Mouse (Mus musculus) liver, embryonic 11.5 days (tissue): ENCODE measurements at regions not wholly inside any gene's neighbourhood (a gene's known extent, or its start where the extent isn't known, plus 50 kb on each side); places are given as distances from the start of the nearest gene placed in this dataset.

Experiments
- ATAC-seq: fragments of 200-750 bp; cut with Nextera tagmentation; replicated peaks from 2 replicates; pipeline ENCODE4 v1.8.0; 2017; ENCODE audit warnings: moderate number of reproducible peaks, mild to moderate bottlenecking, moderate TSS enrichment, moderate library complexity; ENCODE audit not compliant: low FRiP score
- DNase-seq: peaks from one replicate; pipeline ENCODE4 v3.0.0-alpha.2; 2017; ENCODE audit warnings: low spot score
- H3K27ac ChIP-seq: fragments of 300-500 bp; sonication (generic); 2 replicates; pipeline ENCODE4 v1.5.1; 2014; ENCODE audit warnings: mild to moderate bottlenecking, low read depth, low read length, control low read depth
- H3K27me3 ChIP-seq: fragments of 300-500 bp; sonication (generic); replicated peaks from 2 replicates; pipeline ENCODE4 v1.6.1; 2014; ENCODE audit warnings: low read length, mixed read lengths; ENCODE audit not compliant: control insufficient read depth, insufficient read depth
- H3K36me3 ChIP-seq: fragments of 300-500 bp; sonication (generic); 2 replicates; pipeline ENCODE4 v1.6.1; 2014; ENCODE audit warnings: mild to moderate bottlenecking, low read length, moderate library complexity, mixed read lengths; ENCODE audit not compliant: control insufficient read depth, insufficient read depth
- H3K4me1 ChIP-seq: fragments of 300-500 bp; sonication (generic); replicated peaks from 2 replicates; pipeline ENCODE4 v1.6.1; 2014; ENCODE audit warnings: low read length, mixed read lengths; ENCODE audit not compliant: control insufficient read depth, insufficient read depth
- H3K4me2 ChIP-seq: fragments of 300-500 bp; sonication (generic); 2 replicates; pipeline ENCODE4 v1.6.1; 2014; ENCODE audit warnings: mild to moderate bottlenecking, control low read depth, moderate library complexity
- H3K4me3 ChIP-seq: fragments of 300-500 bp; sonication (generic); 2 replicates; pipeline ENCODE4 v1.5.1; 2014; ENCODE audit warnings: low read depth, low read length, control low read depth
- H3K9ac ChIP-seq: fragments of 300-500 bp; sonication (generic); 2 replicates; pipeline ENCODE4 v1.6.1; 2014; ENCODE audit warnings: low read depth, low read length, control low read depth
- H3K9me3 ChIP-seq: fragments of 300-500 bp; sonication (generic); 2 replicates; pipeline ENCODE4 v1.6.1; 2016; ENCODE audit warnings: low read length, inconsistent platforms, mixed read lengths; ENCODE audit not compliant: control insufficient read depth
- WGBS: fragments of 180-500 bp; shearing (Covaris S2); extraction: QIAGEN DNeasy Blood & Tissue Kit; methylation state at CpG from one replicate; pipeline ENCODE4 v1.1.7; 2014; 5-methylcytosine and 5-hydroxymethylcytosine counted together

DNA sequence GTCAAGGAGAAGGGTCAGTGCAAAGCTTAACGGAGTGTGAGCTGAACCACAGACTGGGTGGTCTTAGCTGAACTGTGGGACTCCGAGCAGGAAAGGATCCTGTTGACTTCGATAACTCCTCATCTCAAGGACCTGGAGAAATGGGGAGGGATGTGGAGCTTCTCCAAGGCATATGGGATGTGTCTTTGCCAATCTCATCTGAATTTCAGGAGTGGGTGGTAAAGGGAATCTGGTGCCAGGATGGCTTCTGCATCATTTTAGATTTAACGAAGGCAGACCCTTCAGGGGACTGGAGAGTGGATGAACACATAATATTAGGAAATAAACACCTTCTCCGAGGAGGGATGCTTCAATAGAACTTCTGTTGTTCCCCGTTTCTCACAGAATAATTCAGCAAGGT is 416.9 kb upstream of the Xylt1 start:
- H3K9ac ChIP-seq: no peak overlapping the region
- no peak overlapping the region for H3K4me2 ChIP-seq
- no peak overlapping the region for H3K27ac ChIP-seq
- H3K36me3 ChIP-seq: no peaks in the 10 kb centered on the region
- no peak overlapping the region for H3K4me3 ChIP-seq
- no peaks in the 10 kb centered on the region for H3K9me3 ChIP-seq
- ATAC-seq: no peak
- H3K27me3 ChIP-seq: no peaks in the 10 kb centered on the region
- WGBS: 66% methylated on average over 6 of the region's 6 CpGs
- no peak for DNase-seq
- H3K4me1 ChIP-seq: no peaks in the 10 kb centered on the region

DNA sequence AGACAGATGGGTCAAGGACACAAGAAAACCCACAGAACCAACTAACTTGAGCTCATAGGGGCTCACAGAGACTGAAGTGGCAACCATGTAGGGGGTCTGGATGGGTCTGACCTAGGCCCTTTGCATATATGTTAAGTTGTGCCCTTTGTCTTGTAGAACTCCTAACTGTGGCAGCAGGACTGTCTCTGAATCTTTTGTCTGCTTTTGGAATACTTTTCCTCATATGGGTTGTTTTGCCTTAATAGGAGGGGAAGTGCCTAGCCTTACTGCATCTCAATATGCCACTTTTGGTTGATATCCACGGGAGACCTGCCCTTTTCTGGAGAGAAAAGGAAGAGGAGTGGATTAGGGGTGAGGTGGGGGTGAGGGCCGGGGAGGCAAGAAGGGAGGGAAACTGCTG is 389.4 kb upstream of the Xylt1 start:
- Histone ChIP-seq H3K4me3 (no peak overlapping the region), H3K27me3 (no peaks in the 10 kb centered on the region), H3K4me2 (no peak overlapping the region), H3K9me3 (no peaks in the 10 kb centered on the region), H3K27ac (no peak overlapping the region), H3K4me1 (no peaks in the 10 kb centered on the region), H3K9ac (no peak overlapping the region), H3K36me3 (no peaks in the 10 kb centered on the region)
- no peak for ATAC-seq
- DNase-seq: no peak
- WGBS: 53% methylated on average over 2 of the region's 2 CpGs

DNA sequence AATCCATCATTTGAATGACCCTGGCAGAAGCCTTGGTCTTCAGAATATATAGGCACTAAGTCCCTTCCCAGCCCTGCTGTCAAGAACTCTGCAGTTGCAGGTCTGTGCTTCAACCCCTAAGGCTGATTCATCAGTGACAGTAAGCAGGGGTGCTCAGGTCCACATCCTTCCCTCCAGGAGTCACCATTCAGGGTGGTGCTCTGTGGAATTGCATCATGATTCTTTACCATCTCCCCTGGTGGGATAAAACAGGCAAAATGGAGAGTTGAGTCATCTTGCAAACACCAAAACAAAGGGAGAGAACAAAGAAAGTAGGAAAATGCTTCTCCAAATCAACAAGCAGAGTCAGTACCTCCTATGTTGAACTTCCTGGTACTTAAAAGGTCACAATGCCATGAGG is 388.6 kb upstream of the Xylt1 start:
- Histone ChIP-seq H3K4me2 (no peak overlapping the region), H3K4me1 (no peaks in the 10 kb centered on the region), H3K9me3 (no peaks in the 10 kb centered on the region), H3K27ac (no peak overlapping the region), H3K4me3 (no peak overlapping the region), H3K27me3 (no peaks in the 10 kb centered on the region), H3K36me3 (no peaks in the 10 kb centered on the region), H3K9ac (no peak overlapping the region)
- DNase-seq (no peak), ATAC-seq (no peak)

DNA sequence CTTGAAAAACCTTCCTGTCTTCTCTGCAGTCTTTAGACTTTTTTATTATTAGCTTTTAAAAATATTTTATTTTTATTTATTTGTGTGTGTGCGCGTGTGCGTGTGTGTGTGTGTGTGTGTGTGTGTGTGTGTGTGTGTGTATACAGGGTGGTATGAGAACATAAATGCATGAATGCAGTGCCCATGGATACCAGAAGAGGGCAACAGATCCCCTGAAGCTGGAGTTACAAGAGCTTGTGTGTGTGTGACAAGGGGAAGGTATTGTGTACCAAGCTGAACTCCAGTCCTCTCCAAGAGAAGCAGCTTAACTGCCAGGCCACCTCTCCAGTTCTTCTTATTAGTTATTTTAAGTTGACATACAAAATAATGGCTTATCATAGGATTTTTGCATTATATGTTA is 385.0 kb upstream of the Xylt1 start:
- DNase-seq: no peak
- H3K9ac ChIP-seq: no peak overlapping the region
- no peaks in the 10 kb centered on the region for H3K9me3 ChIP-seq
- H3K27me3 ChIP-seq: no peaks in the 10 kb centered on the region
- H3K4me1 ChIP-seq: no peaks in the 10 kb centered on the region
- H3K27ac ChIP-seq: no peak overlapping the region
- no peak overlapping the region for H3K4me2 ChIP-seq
- no peak for ATAC-seq
- no peak overlapping the region for H3K4me3 ChIP-seq
- WGBS: 88% methylated on average over 3 of the region's 3 CpGs
- no peaks in the 10 kb centered on the region for H3K36me3 ChIP-seq

DNA sequence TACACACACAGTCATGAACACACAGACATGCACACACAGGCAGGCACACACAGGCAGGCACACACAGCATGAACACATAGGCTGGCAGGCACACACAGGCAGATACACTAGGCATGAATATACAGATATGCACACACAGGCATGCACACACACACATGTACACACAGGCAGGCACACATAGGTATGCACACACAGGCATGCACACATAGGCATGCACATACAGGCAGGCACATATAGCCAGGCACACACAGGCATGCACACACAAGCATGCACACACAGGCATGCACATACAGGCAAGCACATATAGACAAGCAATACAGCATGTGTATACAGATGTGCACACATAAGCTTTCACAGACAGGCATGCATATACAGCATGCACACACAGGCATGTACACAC is 377.6 kb upstream of the Xylt1 start:
- no peak overlapping the region for H3K27ac ChIP-seq
- no peak overlapping the region for H3K4me2 ChIP-seq
- ATAC-seq: no peak
- no peaks in the 10 kb centered on the region for H3K27me3 ChIP-seq
- H3K4me3 ChIP-seq: no peak overlapping the region
- no peaks in the 10 kb centered on the region for H3K4me1 ChIP-seq
- H3K9me3 ChIP-seq: no peaks in the 10 kb centered on the region
- H3K9ac ChIP-seq: no peak overlapping the region
- no peaks in the 10 kb centered on the region for H3K36me3 ChIP-seq
- no peak for DNase-seq

DNA sequence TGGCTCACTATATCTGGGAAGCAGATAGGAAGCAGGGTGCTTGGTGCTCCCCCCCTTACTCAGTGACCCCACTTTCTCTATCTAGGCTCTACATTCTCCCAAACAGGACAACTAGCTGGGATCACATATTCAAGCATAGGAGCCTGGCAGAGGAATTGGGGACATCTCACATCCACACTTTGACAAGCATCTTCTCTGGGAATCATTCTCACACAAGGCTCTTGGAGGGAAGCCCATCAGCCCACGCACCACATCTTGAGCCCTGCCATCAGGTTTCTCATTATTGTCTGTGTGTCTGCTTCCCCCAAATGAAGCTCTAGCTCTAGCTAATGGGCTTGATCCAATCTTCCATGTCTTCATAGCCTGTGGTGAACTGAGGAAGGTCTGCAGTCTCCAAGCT is 362.4 kb upstream of the Xylt1 start:
- no peaks in the 10 kb centered on the region for H3K4me1 ChIP-seq
- no peak overlapping the region for H3K9ac ChIP-seq
- ATAC-seq (no peak), DNase-seq (no peak)
- H3K36me3 ChIP-seq: no peaks in the 10 kb centered on the region
- H3K27me3 ChIP-seq: no peaks in the 10 kb centered on the region
- H3K27ac ChIP-seq: no peak overlapping the region
- H3K4me2 ChIP-seq: no peak overlapping the region
- 79% methylated on average over 1 of the region's 1 CpGs for WGBS
- no peaks in the 10 kb centered on the region for H3K9me3 ChIP-seq
- no peak overlapping the region for H3K4me3 ChIP-seq

DNA sequence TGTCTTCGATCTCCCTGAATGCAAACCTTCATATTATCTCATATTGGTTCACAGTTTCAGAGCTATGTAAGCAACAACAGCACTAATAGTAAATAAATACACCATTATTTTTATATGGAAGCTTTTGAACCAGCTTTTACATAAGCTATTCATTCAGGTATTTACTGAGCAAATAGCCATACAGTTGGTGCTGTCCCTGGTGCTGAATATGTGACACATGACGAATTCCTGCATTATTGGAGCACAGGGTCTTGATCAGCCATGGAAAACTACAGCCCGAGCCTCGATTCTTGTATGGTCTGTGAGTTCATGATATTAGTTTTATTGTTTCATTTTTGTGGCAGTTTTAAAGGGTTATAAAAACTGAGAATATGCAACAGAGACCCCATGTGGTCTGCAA is 359.1 kb upstream of the Xylt1 start:
- WGBS: 51% methylated on average over 4 of the region's 4 CpGs
- Histone ChIP-seq H3K27ac (no peak overlapping the region), H3K9ac (no peak overlapping the region), H3K4me2 (no peak overlapping the region), H3K27me3 (no peaks in the 10 kb centered on the region), H3K9me3 (no peaks in the 10 kb centered on the region), H3K4me3 (no peak overlapping the region), H3K36me3 (no peaks in the 10 kb centered on the region), H3K4me1 (no peaks in the 10 kb centered on the region)
- no peak for DNase-seq
- ATAC-seq: no peak

DNA sequence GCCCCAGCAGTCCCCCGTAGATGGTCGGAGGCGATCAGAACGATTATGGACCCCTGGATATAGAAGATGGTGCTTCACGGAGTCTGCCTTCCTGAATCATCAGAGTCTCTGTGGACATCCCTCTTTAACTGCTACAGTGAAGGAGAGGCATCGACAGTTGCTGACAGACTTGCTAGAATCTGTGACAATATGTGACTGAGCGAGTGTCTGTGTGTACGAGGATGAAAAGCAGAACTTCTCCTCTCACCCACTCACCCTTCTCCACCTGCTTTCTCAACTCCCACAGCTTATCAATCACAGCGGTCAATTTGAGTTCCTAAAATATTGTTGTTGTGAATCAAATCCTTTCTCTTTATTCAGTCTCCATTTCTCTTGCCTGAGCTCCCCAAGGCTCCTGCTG is 335.9 kb upstream of the Xylt1 start:
- WGBS: 81% methylated on average over 9 of the region's 9 CpGs
- Histone ChIP-seq H3K4me2 (no peak overlapping the region), H3K27ac (no peak overlapping the region), H3K4me3 (no peak overlapping the region), H3K27me3 (no peaks in the 10 kb centered on the region), H3K9me3 (no peaks in the 10 kb centered on the region), H3K36me3 (no peaks in the 10 kb centered on the region), H3K9ac (no peak overlapping the region), H3K4me1 (no peaks in the 10 kb centered on the region)
- ATAC-seq (no peak), DNase-seq (no peak)

DNA sequence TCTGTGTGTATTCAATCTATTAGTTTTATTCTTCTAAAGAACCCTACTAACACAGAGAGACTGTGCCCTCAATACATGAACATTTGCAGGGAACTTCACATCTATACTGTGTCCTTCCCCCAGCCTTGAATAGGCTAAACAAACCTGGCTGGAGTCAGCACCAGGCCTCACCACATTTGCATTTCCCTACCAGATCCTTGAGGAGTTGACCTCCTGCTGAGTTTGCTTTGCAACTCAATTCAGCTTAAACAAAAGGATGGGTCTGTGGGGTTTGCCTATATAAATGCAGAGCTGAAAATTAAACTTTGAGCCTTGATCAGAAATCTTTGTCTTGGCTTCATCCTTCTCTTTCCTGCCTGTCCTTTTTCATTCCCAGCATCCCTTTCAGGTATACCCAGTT is 331.5 kb upstream of the Xylt1 start:
- DNase-seq: no peak
- no peaks in the 10 kb centered on the region for H3K36me3 ChIP-seq

More for the DNA sequence above, 331.5 kb upstream of the Xylt1 start:
- ATAC-seq: no peak
- H3K4me2 ChIP-seq: no peak overlapping the region
- no peak overlapping the region for H3K9ac ChIP-seq
- H3K27me3 ChIP-seq: no peaks in the 10 kb centered on the region
- H3K9me3 ChIP-seq: no peaks in the 10 kb centered on the region
- no peaks in the 10 kb centered on the region for H3K4me1 ChIP-seq
- no peak overlapping the region for H3K4me3 ChIP-seq
- H3K27ac ChIP-seq: no peak overlapping the region
